Mouse (Mus musculus): ENCODE data around the gene Dmrt1. TPM values are rescaled to one million over a fixed set of nuclear protein-coding genes. Genes with fewer than 3 reads are reported as not detected.

Dmrt1 gene
- total and polyA plus RNA-seq, 2 experiments from 2014 or later = not detected

- Histone ChIP-seq H3K4me3 (ENCODE audit: low read depth, low read length) (peak overlapping the region; percentile 38), H3K9ac (peak overlapping the region; percentile 33), H3K27me3 (ENCODE audit: insufficient read depth, low read length) (peaks cover 76% of the 10 kb centered on the region), H3K4me2 (ENCODE audit: low read depth) (peak overlapping the region; percentile 63), H3K36me3 (ENCODE audit: insufficient read depth) (no peaks in the 10 kb centered on the region), H3K9me3 (ENCODE audit: low read length) (no peaks in the 10 kb centered on the region), H3K4me1 (ENCODE audit: insufficient read depth) (peaks cover 10% of the 10 kb centered on the region), H3K27ac (ENCODE audit: low read depth, low read length) (no peak overlapping the region)
- WGBS = under 1% methylated on average over 47 of the region's 71 CpGs
- DNase-seq (peak; percentile 47), ATAC-seq (peak; percentile 50)
- TF ChIP-seq CTCF (IDR thresholded peaks at IDR 0.05; ENCODE audit: low read depth) = peak; percentile 15; the same call in 1 of the 2 replicates
Observed at GRCm38 (mm10) chr19:25610411-25611111, 105.1 kb downstream of the Dmrt1 start.

DNA sequence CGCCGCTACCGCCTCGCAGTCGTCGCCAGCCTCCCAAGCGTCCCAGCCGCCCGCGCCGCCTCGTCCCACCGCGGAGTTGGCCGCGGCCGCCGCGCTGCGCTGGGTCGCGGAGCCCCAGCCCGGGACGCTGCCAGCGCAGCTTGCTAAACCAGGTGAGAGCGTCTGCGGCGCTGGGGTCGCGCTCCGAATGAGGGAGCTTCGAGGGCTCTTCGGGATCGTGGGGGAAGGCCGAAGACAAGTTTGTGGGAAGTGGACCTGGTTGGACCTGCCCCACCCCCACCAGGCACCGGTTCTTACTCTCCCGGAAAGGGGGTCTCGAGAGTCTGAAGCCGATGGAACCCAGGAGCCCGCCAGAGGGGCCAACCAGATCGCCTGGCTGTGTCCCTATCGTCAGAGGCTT, 105.7 kb downstream of the Dmrt1 start:
- Histone ChIP-seq H3K27me3 (ENCODE audit: insufficient read depth, low read length) (peaks cover 76% of the 10 kb centered on the region), H3K4me3 (ENCODE audit: low read depth, low read length) (peak overlapping the region; percentile 38), H3K9me3 (ENCODE audit: low read length) (no peaks in the 10 kb centered on the region), H3K9ac (peak overlapping the region; percentile 33), H3K4me1 (ENCODE audit: insufficient read depth) (peaks cover 6% of the 10 kb centered on the region), H3K36me3 (ENCODE audit: insufficient read depth) (no peaks in the 10 kb centered on the region), H3K27ac (ENCODE audit: low read depth, low read length) (no peak overlapping the region), H3K4me2 (ENCODE audit: low read depth) (peak overlapping the region; percentile 63)
- no peak for TF ChIP-seq CTCF (IDR thresholded peaks at IDR 0.05; ENCODE audit: low read depth)
- WGBS = 2% methylated on average over 42 of the region's 42 CpGs
- DNase-seq (no peak), ATAC-seq (0 out of 2 replicates have a peak, but pooled peaks have one; percentile 23)

DNA sequence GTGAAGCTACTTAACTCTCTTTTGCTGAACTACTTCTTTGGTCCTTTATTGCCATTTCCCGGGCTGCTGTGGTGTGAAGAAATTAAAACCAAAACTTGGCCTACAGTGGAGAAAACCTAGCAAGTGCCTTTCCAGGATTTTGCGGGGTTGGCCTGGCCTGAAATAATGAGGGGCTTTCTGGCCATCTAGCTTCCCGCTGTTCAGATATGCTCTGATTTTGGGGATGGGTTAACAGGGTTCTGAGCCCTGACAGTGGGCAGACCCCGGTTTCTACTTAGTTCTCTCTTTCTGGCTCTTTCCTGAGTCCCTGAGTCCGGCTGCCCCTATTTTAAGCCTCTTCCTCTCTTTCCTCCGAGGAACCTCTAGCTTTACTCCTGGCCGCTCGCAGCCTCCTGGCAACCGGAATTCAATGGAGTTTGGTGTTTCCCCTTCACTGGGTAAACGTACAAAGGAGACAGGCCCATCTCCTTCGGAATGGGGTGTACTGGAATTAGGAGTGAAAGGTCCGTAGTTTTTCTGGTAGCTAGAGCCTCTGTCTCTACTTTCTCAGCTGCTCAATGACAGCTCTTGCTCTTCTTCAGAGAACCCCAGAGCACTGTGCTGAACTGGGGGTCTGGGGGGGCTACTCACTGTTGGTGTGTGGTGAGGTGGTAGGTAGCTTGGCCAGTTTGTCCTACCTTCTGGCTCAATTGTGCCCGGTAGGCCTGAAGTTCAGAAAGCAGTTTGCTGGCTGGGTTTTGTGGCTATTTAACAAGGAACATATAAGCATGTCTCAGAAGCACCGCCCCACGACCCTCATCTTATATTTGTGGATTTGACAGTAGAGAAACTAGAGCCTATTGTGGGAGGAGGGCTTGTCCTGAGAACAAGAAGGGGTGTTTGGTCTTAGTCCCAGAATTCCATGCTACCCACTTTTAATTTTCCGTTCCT, 106.7 kb downstream of the Dmrt1 start:
- TF ChIP-seq CTCF (IDR thresholded peaks at IDR 0.05; ENCODE audit: low read depth) = no peak
- no peak for ATAC-seq
- Histone ChIP-seq H3K27me3 (ENCODE audit: insufficient read depth, low read length) (peaks cover 76% of the 10 kb centered on the region), H3K27ac (ENCODE audit: low read depth, low read length) (no peak overlapping the region), H3K36me3 (ENCODE audit: insufficient read depth) (no peaks in the 10 kb centered on the region), H3K9ac (no peak overlapping the region), H3K4me2 (ENCODE audit: low read depth) (no peak overlapping the region), H3K4me1 (ENCODE audit: insufficient read depth) (peaks cover 6% of the 10 kb centered on the region), H3K4me3 (ENCODE audit: low read depth, low read length) (no peak overlapping the region), H3K9me3 (ENCODE audit: low read length) (no peaks in the 10 kb centered on the region)
- 10% methylated on average over 16 of the region's 16 CpGs for WGBS
- no peak for DNase-seq

DNA sequence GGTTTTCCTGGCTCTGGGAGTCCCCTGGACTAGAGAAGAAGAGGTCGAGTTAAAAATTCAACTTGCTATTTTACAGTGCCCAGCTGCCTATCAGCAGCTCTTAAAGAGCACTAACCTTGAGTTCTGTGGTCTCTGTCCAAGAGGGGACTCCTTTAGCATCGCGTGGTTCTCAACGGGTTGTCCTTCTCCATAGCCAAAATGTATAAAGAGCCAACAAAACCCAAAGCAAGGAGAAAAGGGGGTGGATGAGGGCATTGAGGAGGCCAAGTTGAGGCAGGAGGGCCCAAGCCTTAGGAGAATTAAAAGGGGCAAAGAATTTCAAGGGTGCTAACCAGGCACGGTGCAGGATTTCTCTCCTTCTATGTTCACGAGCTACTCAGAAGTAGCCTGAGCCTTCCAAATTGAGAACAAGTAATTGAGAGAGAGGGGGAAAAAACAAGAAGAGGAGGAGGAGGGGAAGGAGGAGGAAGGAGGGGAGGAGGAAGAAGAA, 107.4 kb downstream of the Dmrt1 start:
- peaks cover 76% of the 10 kb centered on the region for H3K27me3 ChIP-seq (ENCODE audit: insufficient read depth, low read length)
- no peaks in the 10 kb centered on the region for H3K36me3 ChIP-seq (ENCODE audit: insufficient read depth)
- no peak overlapping the region for H3K4me2 ChIP-seq (ENCODE audit: low read depth)
- H3K4me1 ChIP-seq (ENCODE audit: insufficient read depth) = peaks cover 6% of the 10 kb centered on the region
- H3K9ac ChIP-seq = no peak overlapping the region
- no peak overlapping the region for H3K4me3 ChIP-seq (ENCODE audit: low read depth, low read length)
- no peak overlapping the region for H3K27ac ChIP-seq (ENCODE audit: low read depth, low read length)
- TF ChIP-seq CTCF (IDR thresholded peaks at IDR 0.05; ENCODE audit: low read depth) = no peak
- DNase-seq = no peak
- ATAC-seq = no peak
- H3K9me3 ChIP-seq (ENCODE audit: low read length) = no peaks in the 10 kb centered on the region
- 14% methylated on average over 6 of the region's 6 CpGs for WGBS

- TF ChIP-seq CTCF (IDR thresholded peaks at IDR 0.05; ENCODE audit: low read depth) = no peak
- ATAC-seq = no peak
- DNase-seq = no peak
- Histone ChIP-seq H3K4me1 (ENCODE audit: insufficient read depth) (peaks cover 6% of the 10 kb centered on the region), H3K4me2 (ENCODE audit: low read depth) (no peak overlapping the region), H3K9ac (no peak overlapping the region), H3K27me3 (ENCODE audit: insufficient read depth, low read length) (peaks cover 69% of the 10 kb centered on the region), H3K9me3 (ENCODE audit: low read length) (no peaks in the 10 kb centered on the region), H3K36me3 (ENCODE audit: insufficient read depth) (no peaks in the 10 kb centered on the region), H3K27ac (ENCODE audit: low read depth, low read length) (no peak overlapping the region), H3K4me3 (ENCODE audit: low read depth, low read length) (no peak overlapping the region)
- 15% methylated on average over 13 of the region's 13 CpGs for WGBS
Observed at GRCm38 (mm10) chr19:25613476-25614300, 108.3 kb downstream of the Dmrt1 start.

- Histone ChIP-seq H3K9me3 (ENCODE audit: low read length) (no peaks in the 10 kb centered on the region), H3K4me3 (ENCODE audit: low read depth, low read length) (no peak overlapping the region), H3K4me2 (ENCODE audit: low read depth) (no peak overlapping the region), H3K27ac (ENCODE audit: low read depth, low read length) (no peak overlapping the region), H3K4me1 (ENCODE audit: insufficient read depth) (peaks cover 2% of the 10 kb centered on the region; the same call in 1 of the 2 replicates), H3K9ac (no peak overlapping the region), H3K36me3 (ENCODE audit: insufficient read depth) (no peaks in the 10 kb centered on the region), H3K27me3 (ENCODE audit: insufficient read depth, low read length) (peaks cover 59% of the 10 kb centered on the region)
- WGBS = 37% methylated on average over 6 of the region's 6 CpGs
- no peak for TF ChIP-seq CTCF (IDR thresholded peaks at IDR 0.05; ENCODE audit: low read depth)
- ATAC-seq (no peak), DNase-seq (no peak)
Observed at GRCm38 (mm10) chr19:25615889-25616288, 110.5 kb downstream of the Dmrt1 start.
